Mouse (Mus musculus): ENCODE data around the gene Pdgfc. TPM values are rescaled to one million over a fixed set of nuclear protein-coding genes. Genes with fewer than 3 reads are reported as not detected.

The Pdgfc gene
- polyA plus RNA-seq, 1 experiment from 2014 or later: 0.44 TPM

DNA sequence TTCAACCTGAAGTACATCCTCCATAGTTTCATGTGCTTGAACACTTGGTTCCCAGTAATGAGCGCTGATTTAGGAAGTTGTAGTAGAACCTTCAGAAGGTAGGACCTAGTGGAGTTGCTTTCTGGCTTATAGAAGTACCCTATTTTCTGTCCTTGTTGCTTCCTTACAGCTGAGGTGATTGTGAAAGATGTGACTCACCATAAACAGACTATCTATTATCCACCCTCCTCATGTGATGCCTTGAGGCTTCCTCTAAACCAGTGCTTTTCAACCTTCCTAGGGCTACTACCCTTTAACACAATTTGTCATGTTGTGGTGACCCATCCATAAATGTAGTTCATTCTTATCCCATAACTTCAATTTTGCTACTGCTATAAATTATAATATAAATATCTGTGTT is 226.6 kb downstream of the Pdgfc start:
- no peak for ATAC-seq (ENCODE audit: low read depth)
- no peaks in the 10 kb centered on the region for H3K4me1 ChIP-seq (ENCODE audit: control insufficient read depth, low read depth, low read length)
- H3K27me3 ChIP-seq (ENCODE audit: control insufficient read depth, insufficient read depth, low read depth, low read length): no peaks in the 10 kb centered on the region
- H3K27ac ChIP-seq (ENCODE audit: low read length): no peak overlapping the region
- no peak overlapping the region for H3K4me3 ChIP-seq (ENCODE audit: low read depth, low read length)
- no peak overlapping the region for H3K9ac ChIP-seq (ENCODE audit: low read depth, low read length)
- 52% methylated on average over 1 of the region's 1 CpGs for WGBS (ENCODE audit: insufficient replicate concordance)
- H3K4me2 ChIP-seq (ENCODE audit: low read depth, low read length): no peak overlapping the region
- no peaks in the 10 kb centered on the region for H3K36me3 ChIP-seq (ENCODE audit: control insufficient read depth, insufficient read depth)
- H3K9me3 ChIP-seq (replicated peaks; ENCODE audit: control insufficient read depth, low read length): no peaks in the 10 kb centered on the region

Other genes with a start within 250 kb of the Pdgfc start
- 0.02 TPM in 1 of 2 replicates, not detected in the other for gene Gria2, start 233.6 kb upstream of the Pdgfc start, polyA plus RNA-seq (2015; fragmentation: Nextera tagmentation; extraction: Ambion mirVana)
- gene Glrb, start 122.8 kb upstream of the Pdgfc start, polyA plus RNA-seq (2015; fragmentation: Nextera tagmentation; extraction: Ambion mirVana): 0.08 and 0.13 TPM in 2 replicates

Data from liver, embryonic 16.5 days (tissue).